Mouse (Mus musculus): Measurements from ENCODE around the gene Gm11492.

- TF ChIP-seq POLR2A (IDR thresholded peaks at IDR 0.05; ENCODE audit: insufficient read depth, low read length) (no peak), EP300 (IDR thresholded peaks at IDR 0.05; ENCODE audit: insufficient read depth, low read depth, low read length) (no peak), CTCF (IDR thresholded peaks at IDR 0.05; ENCODE audit: low read depth, low read length) (no peak)
Measured at GRCm38 (mm10) chr11:87587211-87587874, 20.9 kb downstream of the Gm11492 start.
